Mouse (Mus musculus) spleen, adult 2 months (tissue): Measurements from ENCODE around the gene Ercc2.

Experiments used
- CTCF ChIP-seq: fragments of 200-500 bp; IDR thresholded peaks from 2 replicates; pipeline ENCODE4 v1.5.1; 2011; ENCODE audit warnings: mild to moderate bottlenecking, inconsistent platforms; ENCODE audit not compliant: insufficient read depth, insufficient read length, insufficient replicate concordance; ENCODE audit errors: extremely low read depth
- POLR2A ChIP-seq: fragments of 200-500 bp; IDR thresholded peaks from 2 replicates; pipeline ENCODE4 v1.6.1; 2011; ENCODE audit warnings: low read depth, low read length, inconsistent platforms

GRCm38 (mm10) chr7:19411783-19412182 lies 30.0 kb downstream of the Ercc2 start:
- no peak for TF ChIP-seq POLR2A
- TF ChIP-seq CTCF: no peak
